Mouse (Mus musculus) kidney, postnatal 0 days (tissue): Measurements from ENCODE around the gene C1ql1. TPM values are rescaled to one million over a fixed set of nuclear protein-coding genes. Genes with fewer than 3 reads are reported as not detected.
A peak's percentile ranks its signal among the peaks of the same experiment; 100 is the strongest.

Experiments
- ATAC-seq: fragments of 200-750 bp; cut with Nextera tagmentation; replicated peaks from 2 replicates; pipeline ENCODE4 v1.8.0; 2017; ENCODE audit warnings: low read depth, moderate number of reproducible peaks, moderate TSS enrichment, moderate library complexity; ENCODE audit not compliant: low FRiP score
- DNase-seq: peaks from one replicate; pipeline ENCODE4 v3.0.0-alpha.2; 2016; ENCODE audit warnings: low spot score
- H3K27ac ChIP-seq: fragments of 300-500 bp; sonication (generic); 2 replicates; pipeline ENCODE4 v1.5.1; 2014; ENCODE audit warnings: mild to moderate bottlenecking
- H3K27me3 ChIP-seq: fragments of 300-500 bp; sonication (generic); 2 replicates; pipeline ENCODE4 v1.6.1; 2014; ENCODE audit warnings: low read length, mixed read lengths; ENCODE audit not compliant: insufficient read depth
- H3K36me3 ChIP-seq: fragments of 300-500 bp; sonication (generic); 2 replicates; pipeline ENCODE4 v1.6.1; 2014; ENCODE audit warnings: low read length, mixed read lengths; ENCODE audit not compliant: insufficient read depth
- H3K4me1 ChIP-seq: fragments of 300-500 bp; sonication (generic); replicated peaks from 2 replicates; pipeline ENCODE4 v1.6.1; 2014; ENCODE audit warnings: antibody characterized with exemption, low read length, mixed read lengths; ENCODE audit not compliant: insufficient read depth
- H3K4me2 ChIP-seq: fragments of 300-500 bp; sonication (generic); 2 replicates; pipeline ENCODE4 v1.6.1; 2014; ENCODE audit warnings: mild to moderate bottlenecking, low read length, moderate library complexity, mixed read lengths
- H3K4me3 ChIP-seq: fragments of 300-500 bp; sonication (generic); replicated peaks from 2 replicates; pipeline ENCODE4 v1.5.1; 2014; ENCODE audit warnings: low read depth, low read length
- H3K9ac ChIP-seq: fragments of 300-500 bp; sonication (generic); 2 replicates; pipeline ENCODE4 v1.6.1; 2014; ENCODE audit warnings: low read depth, low read length
- H3K9me3 ChIP-seq: fragments of 300-500 bp; sonication (generic); replicated peaks from 2 replicates; pipeline ENCODE4 v1.6.1; 2016; ENCODE audit warnings: low read length, inconsistent platforms, mixed read lengths
- CTCF ChIP-seq: IDR thresholded peaks from 2 replicates; pipeline ENCODE4 v1.5.1; 2016; ENCODE audit warnings: antibody characterized with exemption, low read depth, mild to moderate bottlenecking, moderate library complexity
- WGBS: fragments of 180-500 bp; shearing (Covaris S2); extraction: QIAGEN DNeasy Blood & Tissue Kit; methylation state at CpG from one replicate; pipeline ENCODE4 v1.1.7; 2014; 5-methylcytosine and 5-hydroxymethylcytosine counted together
- polyA plus RNA-seq: library from polyadenylated mRNA; unstranded; fragments of >200 nt; fragmentation: Nextera tagmentation; extraction: Ambion mirVana; gene quantifications from 2 replicates; pipeline ENCODE4 v1.2.1, GENCODE M21; 2015

Gene C1ql1
- polyA plus RNA-seq, 1 experiment from 2014 or later = 2.3 TPM

DNA sequence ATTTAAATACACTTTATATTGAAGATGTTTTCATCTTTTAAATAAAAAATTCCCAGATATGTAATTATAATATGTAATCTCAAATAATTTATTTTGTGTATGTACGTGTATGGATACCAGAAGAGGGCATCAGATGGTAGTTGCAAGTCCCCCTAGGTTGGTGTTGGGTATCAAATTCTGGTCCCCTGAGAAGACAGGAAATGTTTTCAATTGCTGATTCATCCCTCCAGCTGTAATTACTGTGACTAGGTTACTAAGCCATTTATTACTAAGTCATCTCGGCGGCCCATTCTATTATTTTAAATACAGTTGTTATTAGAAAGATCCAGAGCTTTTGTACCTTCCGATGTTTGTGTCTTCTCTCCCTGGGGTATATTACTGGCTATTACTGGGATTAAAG, 28.4 kb downstream of the C1ql1 start:
- Histone ChIP-seq H3K27ac (no peak overlapping the region), H3K36me3 (peaks cover 17% of the 10 kb centered on the region), H3K4me3 (no peak overlapping the region), H3K9me3 (no peaks in the 10 kb centered on the region), H3K27me3 (no peaks in the 10 kb centered on the region), H3K4me2 (no peak overlapping the region), H3K9ac (no peak overlapping the region), H3K4me1 (no peaks in the 10 kb centered on the region; the same call in 1 of the 2 replicates)
- DNase-seq (no peak), ATAC-seq (no peak)
- 78% methylated on average over 4 of the region's 4 CpGs for WGBS
- no peak for TF ChIP-seq CTCF

DNA sequence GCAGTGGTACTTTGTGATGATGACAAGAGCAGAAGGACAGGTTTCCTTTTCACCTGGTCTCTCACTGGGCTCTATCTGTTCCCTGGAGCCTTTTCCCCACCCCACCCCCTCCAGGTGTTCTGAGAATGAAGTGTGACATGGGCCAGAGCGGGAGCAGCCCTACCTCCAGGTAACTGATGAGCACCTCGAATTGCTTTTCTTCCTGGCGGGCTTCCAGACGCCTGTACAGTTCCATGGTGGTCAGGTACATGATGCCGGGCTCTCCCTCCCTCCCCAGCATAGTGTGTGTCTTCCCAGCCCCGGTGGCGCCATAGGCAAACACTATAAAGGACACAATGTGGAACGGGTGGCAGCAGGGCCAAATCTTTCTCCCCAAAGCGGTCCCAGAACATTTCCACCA, 31.1 kb downstream of the C1ql1 start:
- no peaks in the 10 kb centered on the region for H3K4me1 ChIP-seq
- no peak overlapping the region for H3K4me3 ChIP-seq
- no peak for ATAC-seq
- no peak for TF ChIP-seq CTCF
- no peaks in the 10 kb centered on the region for H3K9me3 ChIP-seq
- WGBS = 92% methylated on average over 9 of the region's 9 CpGs
- no peak for DNase-seq
- H3K4me2 ChIP-seq = no peak overlapping the region
- no peak overlapping the region for H3K27ac ChIP-seq
- H3K9ac ChIP-seq = no peak overlapping the region
- peaks cover 29% of the 10 kb centered on the region for H3K36me3 ChIP-seq
- no peaks in the 10 kb centered on the region for H3K27me3 ChIP-seq

DNA sequence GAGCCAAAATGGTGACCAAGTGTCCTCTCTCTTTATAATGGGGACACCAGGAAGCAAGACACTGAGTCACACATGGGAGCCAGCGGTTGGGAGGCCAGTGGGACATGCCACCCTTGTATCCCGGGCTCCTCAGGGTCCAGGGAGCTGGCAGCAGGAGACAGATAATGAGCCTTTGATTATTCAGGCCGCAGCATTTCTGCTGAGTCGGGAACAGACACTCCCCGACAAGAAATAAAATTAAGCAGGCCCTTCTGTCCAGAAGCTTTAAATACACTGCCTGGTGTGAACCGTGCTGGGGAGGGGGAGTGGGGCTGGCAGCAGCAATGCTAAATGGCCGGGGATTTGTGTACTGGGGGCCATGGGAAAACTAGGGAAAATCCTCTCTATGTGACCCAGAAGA, 35.1 kb downstream of the C1ql1 start:
- Histone ChIP-seq H3K9me3 (no peaks in the 10 kb centered on the region), H3K4me3 (no peak overlapping the region), H3K9ac (no peak overlapping the region), H3K36me3 (peaks cover 60% of the 10 kb centered on the region), H3K4me1 (no peaks in the 10 kb centered on the region), H3K27me3 (no peaks in the 10 kb centered on the region), H3K4me2 (no peak overlapping the region), H3K27ac (no peak overlapping the region)
- no peak for TF ChIP-seq CTCF
- ATAC-seq (no peak), DNase-seq (no peak)
- 71% methylated on average over 7 of the region's 7 CpGs for whole genome bisulfite sequencing

DNA sequence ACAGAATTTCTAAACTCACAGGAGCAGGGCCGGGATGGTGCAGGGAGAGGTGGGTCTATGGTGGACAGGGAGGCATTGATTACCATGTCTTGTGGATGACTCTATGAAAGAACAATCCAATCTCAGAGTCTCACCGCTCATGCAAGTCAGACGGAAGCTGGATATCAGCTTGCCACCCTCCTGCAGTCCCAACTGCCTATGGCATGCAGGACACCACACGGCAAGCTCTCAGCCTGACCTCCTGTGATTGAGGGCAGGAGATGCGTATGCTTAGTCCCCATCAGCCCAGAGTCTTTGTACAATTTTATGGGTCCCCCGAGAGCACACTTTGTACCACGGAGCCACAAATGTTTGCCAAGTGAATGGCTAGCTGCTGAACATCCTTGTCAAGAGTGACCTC, 42.8 kb downstream of the C1ql1 start:
- Histone ChIP-seq H3K4me2 (no peak overlapping the region), H3K27ac (no peak overlapping the region), H3K4me3 (no peak overlapping the region), H3K9me3 (no peaks in the 10 kb centered on the region), H3K36me3 (peaks cover 28% of the 10 kb centered on the region), H3K9ac (no peak overlapping the region), H3K4me1 (no peaks in the 10 kb centered on the region), H3K27me3 (no peaks in the 10 kb centered on the region)
- no peak for ATAC-seq
- 68% methylated on average over 7 of the region's 7 CpGs for WGBS
- TF ChIP-seq CTCF = no peak
- no peak for DNase-seq

DNA sequence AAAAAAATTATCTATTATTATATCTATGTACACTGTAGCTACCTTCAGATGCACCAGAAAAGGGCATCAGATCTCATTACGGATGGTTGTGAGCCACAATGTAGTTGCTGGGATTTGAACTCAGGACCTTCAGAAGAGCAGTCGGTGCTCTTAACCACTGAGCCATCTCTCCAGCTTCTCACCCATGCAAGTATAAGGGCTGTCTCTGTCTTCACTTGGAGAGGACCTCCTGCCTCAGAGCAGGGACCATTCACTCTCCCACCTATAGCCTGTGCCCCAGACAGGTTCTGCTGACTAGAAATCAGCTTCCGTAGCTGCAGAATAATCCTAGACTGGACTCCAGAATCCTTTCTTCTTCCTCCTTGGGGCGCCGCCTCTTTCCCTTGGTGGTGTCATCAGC, 44.4 kb downstream of the C1ql1 start:
- no peaks in the 10 kb centered on the region for H3K4me1 ChIP-seq
- H3K9ac ChIP-seq = no peak overlapping the region
- 79% methylated on average over 5 of the region's 5 CpGs for WGBS
- H3K4me2 ChIP-seq = no peak overlapping the region
- no peak overlapping the region for H3K27ac ChIP-seq
- TF ChIP-seq CTCF = no peak
- H3K36me3 ChIP-seq = peaks cover 16% of the 10 kb centered on the region; the same call in 1 of the 2 replicates
- ATAC-seq (no peak), DNase-seq (no peak)
- H3K9me3 ChIP-seq = no peaks in the 10 kb centered on the region
- no peaks in the 10 kb centered on the region for H3K27me3 ChIP-seq
- H3K4me3 ChIP-seq = no peak overlapping the region

DNA sequence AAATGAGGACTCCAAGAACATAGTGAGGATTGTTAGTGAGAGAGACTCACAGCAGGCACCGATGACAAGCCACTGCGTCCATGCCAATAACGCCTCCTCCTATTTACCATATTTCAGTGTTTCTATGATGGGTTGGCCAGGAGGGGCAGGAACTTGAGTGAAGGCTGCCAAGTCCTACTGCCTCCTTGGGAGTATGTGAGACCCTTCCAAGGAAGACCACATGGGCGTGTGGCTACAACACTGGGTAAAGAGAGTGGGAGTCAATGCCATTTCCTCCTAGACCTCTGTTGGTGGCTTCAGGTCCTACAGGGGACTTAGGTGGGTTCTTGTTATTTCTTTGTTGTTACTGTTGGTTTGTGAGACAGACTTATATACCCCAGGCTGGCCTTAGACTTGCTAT, 45.3 kb downstream of the C1ql1 start:
- Histone ChIP-seq H3K4me2 (no peak overlapping the region; the same call in 1 of the 2 replicates), H3K9me3 (no peaks in the 10 kb centered on the region), H3K27ac (no peak overlapping the region), H3K27me3 (no peaks in the 10 kb centered on the region), H3K4me3 (no peak overlapping the region), H3K4me1 (no peaks in the 10 kb centered on the region), H3K36me3 (peaks cover 8% of the 10 kb centered on the region; the same call in 1 of the 2 replicates), H3K9ac (no peak overlapping the region)
- DNase-seq (no peak), ATAC-seq (no peak)
- no peak for TF ChIP-seq CTCF
- 58% methylated on average over 4 of the region's 4 CpGs for WGBS

DNA sequence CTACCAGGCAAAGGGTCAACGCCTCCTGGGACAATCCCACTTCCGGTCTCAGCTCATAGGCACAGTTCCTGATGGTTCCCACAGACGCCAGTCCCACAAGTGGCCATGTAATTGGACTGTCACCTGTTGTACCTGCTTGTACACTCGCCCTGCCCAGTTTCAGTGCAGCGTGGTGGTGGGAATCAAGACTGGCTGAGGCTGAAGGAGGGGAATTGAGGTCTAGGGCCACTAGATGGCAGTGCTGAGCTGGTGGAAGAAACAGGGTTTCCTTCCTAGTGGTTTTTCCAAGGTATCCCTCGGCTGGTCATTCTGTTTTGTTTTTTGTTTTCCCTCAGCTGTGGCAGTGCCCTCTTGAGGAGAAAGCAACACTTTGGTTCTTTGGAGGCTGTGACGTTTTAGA, 45.7 kb downstream of the C1ql1 start, which contains the start of gene Gfap:
Gfap (minus strand) TSS at position 150 of the 400 bp plus-strand sequence.
- H3K4me1 ChIP-seq = no peaks in the 10 kb centered on the region
- peak; percentile 98 for TF ChIP-seq CTCF
- H3K4me2 ChIP-seq = no peak within 1 kb of the TSS; the same call in 1 of the 2 replicates
- H3K9me3 ChIP-seq = no peaks in the 10 kb centered on the region
- DNase-seq (peak; percentile 94), ATAC-seq (peak; percentile 50; the same call in 1 of the 2 replicates)
- WGBS = 6% methylated on average over 7 of the region's 7 CpGs
- no peak within 1 kb of the TSS for H3K4me3 ChIP-seq
- H3K36me3 ChIP-seq = 0 out of 2 replicates have a peak, but pooled peaks cover 3% of the 10 kb centered on the region
- H3K27me3 ChIP-seq = no peaks in the 10 kb centered on the region
- H3K9ac ChIP-seq = no peak within 1 kb of the TSS
- H3K27ac ChIP-seq = no peak within 1 kb of the TSS
